Mouse (Mus musculus): ENCODE measurements at regions not wholly inside any gene's neighbourhood (a gene's known extent, or its start where the extent isn't known, plus 50 kb on each side); places are given as distances from the start of the nearest gene placed in this dataset.

- H3K4me3 ChIP-seq (replicated peaks; ENCODE audit: low read length) = peak overlapping the region; percentile 10; the same call in 1 of the 2 replicates
- no peaks in the 10 kb centered on the region for H3K27me3 ChIP-seq (replicated peaks; ENCODE audit: control insufficient read depth, insufficient read depth, low read length)
- H3K27ac ChIP-seq (ENCODE audit: low read length) = peak overlapping the region; percentile 74
- H3K4me1 ChIP-seq (replicated peaks; ENCODE audit: control insufficient read depth, insufficient read depth, low read length) = peaks cover 10% of the 10 kb centered on the region
- H3K4me2 ChIP-seq (ENCODE audit: low read length) = peak overlapping the region; percentile 33
- peak; percentile 92 for ATAC-seq
- H3K9ac ChIP-seq (replicated peaks; ENCODE audit: low read depth, low read length) = peak overlapping the region; percentile 14; the same call in 1 of the 2 replicates
- H3K9me3 ChIP-seq (ENCODE audit: control insufficient read depth, low read length) = no peaks in the 10 kb centered on the region
- 2% methylated on average over 14 of the region's 14 CpGs for WGBS
- H3K36me3 ChIP-seq (ENCODE audit: control insufficient read depth, insufficient read depth) = no peaks in the 10 kb centered on the region
Observed at GRCm38 (mm10) chr5:134006470-134007126, 92.9 kb upstream of the Castor2 start.

- 36% methylated on average over 3 of the region's 3 CpGs for WGBS
- no peak for ATAC-seq
- Histone ChIP-seq H3K4me1 (replicated peaks; ENCODE audit: control insufficient read depth, insufficient read depth, low read length) (peaks cover 10% of the 10 kb centered on the region), H3K4me2 (ENCODE audit: low read length) (no peak overlapping the region), H3K36me3 (ENCODE audit: control insufficient read depth, insufficient read depth) (no peaks in the 10 kb centered on the region), H3K27me3 (replicated peaks; ENCODE audit: control insufficient read depth, insufficient read depth, low read length) (no peaks in the 10 kb centered on the region), H3K9ac (replicated peaks; ENCODE audit: low read depth, low read length) (no peak overlapping the region), H3K9me3 (ENCODE audit: control insufficient read depth, low read length) (no peaks in the 10 kb centered on the region), H3K27ac (ENCODE audit: low read length) (peak overlapping the region; percentile 74), H3K4me3 (replicated peaks; ENCODE audit: low read length) (no peak overlapping the region)
Observed at GRCm38 (mm10) chr5:134006001-134006400, 93.5 kb upstream of the Castor2 start.

GRCm38 (mm10) chr5:134000100-134000499 is 99.4 kb upstream of the Castor2 start:
- Histone ChIP-seq H3K9me3 (ENCODE audit: control insufficient read depth, low read length) (no peaks in the 10 kb centered on the region), H3K27ac (ENCODE audit: low read length) (peak overlapping the region; percentile 46), H3K27me3 (replicated peaks; ENCODE audit: control insufficient read depth, insufficient read depth, low read length) (no peaks in the 10 kb centered on the region), H3K4me3 (replicated peaks; ENCODE audit: low read length) (no peak overlapping the region), H3K4me1 (replicated peaks; ENCODE audit: control insufficient read depth, insufficient read depth, low read length) (peaks cover 13% of the 10 kb centered on the region), H3K9ac (replicated peaks; ENCODE audit: low read depth, low read length) (no peak overlapping the region), H3K4me2 (ENCODE audit: low read length) (no peak overlapping the region), H3K36me3 (ENCODE audit: control insufficient read depth, insufficient read depth) (no peaks in the 10 kb centered on the region)
- no peak for ATAC-seq
- WGBS = 3% methylated on average over 3 of the region's 3 CpGs

GRCm38 (mm10) chr5:133999698-134000097 is 99.8 kb upstream of the Castor2 start:
- Histone ChIP-seq H3K4me1 (replicated peaks; ENCODE audit: control insufficient read depth, insufficient read depth, low read length) (peaks cover 13% of the 10 kb centered on the region), H3K9ac (replicated peaks; ENCODE audit: low read depth, low read length) (no peak overlapping the region), H3K36me3 (ENCODE audit: control insufficient read depth, insufficient read depth) (no peaks in the 10 kb centered on the region), H3K4me3 (replicated peaks; ENCODE audit: low read length) (no peak overlapping the region), H3K9me3 (ENCODE audit: control insufficient read depth, low read length) (no peaks in the 10 kb centered on the region), H3K4me2 (ENCODE audit: low read length) (no peak overlapping the region), H3K27me3 (replicated peaks; ENCODE audit: control insufficient read depth, insufficient read depth, low read length) (no peaks in the 10 kb centered on the region), H3K27ac (ENCODE audit: low read length) (peak overlapping the region; percentile 46)
- ATAC-seq = no peak
- WGBS = 7% methylated on average over 5 of the region's 5 CpGs

- Histone ChIP-seq H3K4me1 (replicated peaks; ENCODE audit: control insufficient read depth, insufficient read depth, low read length) (peaks cover 11% of the 10 kb centered on the region), H3K4me3 (replicated peaks; ENCODE audit: low read length) (no peak overlapping the region), H3K9me3 (ENCODE audit: control insufficient read depth, low read length) (no peaks in the 10 kb centered on the region), H3K36me3 (ENCODE audit: control insufficient read depth, insufficient read depth) (no peaks in the 10 kb centered on the region), H3K27ac (ENCODE audit: low read length) (peak overlapping the region; percentile 68), H3K9ac (replicated peaks; ENCODE audit: low read depth, low read length) (no peak overlapping the region), H3K27me3 (replicated peaks; ENCODE audit: control insufficient read depth, insufficient read depth, low read length) (no peaks in the 10 kb centered on the region), H3K4me2 (ENCODE audit: low read length) (no peak overlapping the region)
- ATAC-seq = peak; percentile 54; the same call in 1 of the 2 replicates
- WGBS = 20% methylated on average over 2 of the region's 2 CpGs
Observed at GRCm38 (mm10) chr5:133991994-133992393, 107.5 kb upstream of the Castor2 start.

GRCm38 (mm10) chr5:133991556-133991955 is 108.0 kb upstream of the Castor2 start:
- Histone ChIP-seq H3K4me2 (ENCODE audit: low read length) (no peak overlapping the region), H3K4me3 (replicated peaks; ENCODE audit: low read length) (no peak overlapping the region), H3K4me1 (replicated peaks; ENCODE audit: control insufficient read depth, insufficient read depth, low read length) (peaks cover 11% of the 10 kb centered on the region), H3K27ac (ENCODE audit: low read length) (peak overlapping the region; percentile 68), H3K9ac (replicated peaks; ENCODE audit: low read depth, low read length) (no peak overlapping the region), H3K9me3 (ENCODE audit: control insufficient read depth, low read length) (no peaks in the 10 kb centered on the region), H3K36me3 (ENCODE audit: control insufficient read depth, insufficient read depth) (no peaks in the 10 kb centered on the region), H3K27me3 (replicated peaks; ENCODE audit: control insufficient read depth, insufficient read depth, low read length) (no peaks in the 10 kb centered on the region)
- WGBS = 2% methylated on average over 3 of the region's 3 CpGs
- peak; percentile 91 for ATAC-seq

DNA sequence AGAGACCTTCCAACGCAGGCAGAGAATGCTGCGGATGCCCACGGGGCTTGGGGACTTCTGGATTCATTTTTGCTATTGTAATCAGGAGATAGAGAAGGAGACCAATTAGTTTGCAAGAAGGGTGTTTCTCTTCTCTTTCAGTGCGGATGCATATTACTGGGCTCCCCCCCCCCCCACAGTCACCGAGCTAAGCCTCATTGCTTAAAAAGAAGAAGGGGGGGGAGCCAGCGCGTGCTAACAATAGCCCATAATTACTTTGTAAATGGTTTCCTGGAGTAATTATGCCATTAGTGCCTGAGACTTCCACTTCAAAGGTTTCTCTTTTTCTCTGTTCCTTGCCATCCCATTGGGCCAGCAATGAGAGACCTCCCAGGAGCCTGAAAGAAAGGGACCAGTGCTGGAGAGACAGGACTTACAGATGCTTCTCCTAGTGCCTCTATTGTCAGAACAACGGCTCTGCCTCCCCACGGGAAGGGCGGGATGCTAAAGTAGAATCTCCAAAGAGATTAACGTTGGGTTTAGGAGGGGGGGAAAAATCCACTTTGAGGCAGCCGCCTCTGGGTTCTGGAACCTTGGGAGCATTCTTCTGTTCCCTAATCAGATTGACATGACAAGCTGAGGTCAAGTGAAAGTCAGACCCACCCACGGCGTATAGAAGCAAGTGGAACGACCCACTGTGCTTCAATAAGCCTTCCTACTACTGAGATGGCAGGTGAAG is 116.1 kb upstream of the Castor2 start:
- no peak overlapping the region for H3K9ac ChIP-seq (replicated peaks; ENCODE audit: low read depth, low read length)
- peaks cover 23% of the 10 kb centered on the region for H3K4me1 ChIP-seq (replicated peaks; ENCODE audit: control insufficient read depth, insufficient read depth, low read length)
- under 1% methylated on average over 15 of the region's 15 CpGs for WGBS
- H3K4me3 ChIP-seq (replicated peaks; ENCODE audit: low read length) = no peak overlapping the region
- peak overlapping the region; percentile 49 for H3K27ac ChIP-seq (ENCODE audit: low read length)
- H3K4me2 ChIP-seq (ENCODE audit: low read length) = peak overlapping the region; percentile 26
- H3K27me3 ChIP-seq (replicated peaks; ENCODE audit: control insufficient read depth, insufficient read depth, low read length) = no peaks in the 10 kb centered on the region
- peak; percentile 85 for ATAC-seq
- no peaks in the 10 kb centered on the region for H3K9me3 ChIP-seq (ENCODE audit: control insufficient read depth, low read length)
- no peaks in the 10 kb centered on the region for H3K36me3 ChIP-seq (ENCODE audit: control insufficient read depth, insufficient read depth)

GRCm38 (mm10) chr5:133970421-133970914 is 129.0 kb upstream of the Castor2 start:
- H3K36me3 ChIP-seq (ENCODE audit: control insufficient read depth, insufficient read depth) = no peaks in the 10 kb centered on the region
- no peak overlapping the region for H3K4me2 ChIP-seq (ENCODE audit: low read length)
- H3K4me3 ChIP-seq (replicated peaks; ENCODE audit: low read length) = no peak overlapping the region
- no peak for ATAC-seq
- WGBS = 68% methylated on average over 12 of the region's 12 CpGs
- no peaks in the 10 kb centered on the region for H3K27me3 ChIP-seq (replicated peaks; ENCODE audit: control insufficient read depth, insufficient read depth, low read length)
- H3K9ac ChIP-seq (replicated peaks; ENCODE audit: low read depth, low read length) = no peak overlapping the region
- no peaks in the 10 kb centered on the region for H3K4me1 ChIP-seq (replicated peaks; ENCODE audit: control insufficient read depth, insufficient read depth, low read length)
- H3K27ac ChIP-seq (ENCODE audit: low read length) = no peak overlapping the region
- peaks cover 6% of the 10 kb centered on the region for H3K9me3 ChIP-seq (ENCODE audit: control insufficient read depth, low read length)

DNA sequence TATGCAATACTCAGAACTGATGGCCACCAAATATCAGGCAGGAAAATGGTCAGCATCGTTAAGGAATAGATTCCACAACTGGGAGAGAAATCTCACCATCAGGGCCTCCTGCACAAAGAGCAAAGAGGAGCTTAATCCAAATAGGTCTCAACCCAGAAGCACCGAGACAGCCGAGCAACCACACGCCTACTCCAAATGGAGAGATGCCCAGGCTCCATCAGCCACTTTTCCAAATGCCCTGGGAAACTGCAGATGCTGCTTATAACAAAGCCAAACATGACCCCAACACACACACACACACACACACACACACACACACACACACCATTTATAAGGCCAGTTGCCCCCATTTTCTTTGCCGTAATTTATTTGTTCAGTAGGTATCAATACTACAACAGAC is 136.2 kb upstream of the Castor2 start:
- Histone ChIP-seq H3K9ac (replicated peaks; ENCODE audit: low read depth, low read length) (no peak overlapping the region), H3K4me3 (replicated peaks; ENCODE audit: low read length) (no peak overlapping the region), H3K36me3 (ENCODE audit: control insufficient read depth, insufficient read depth) (no peaks in the 10 kb centered on the region), H3K4me2 (ENCODE audit: low read length) (no peak overlapping the region), H3K4me1 (replicated peaks; ENCODE audit: control insufficient read depth, insufficient read depth, low read length) (no peaks in the 10 kb centered on the region), H3K27me3 (replicated peaks; ENCODE audit: control insufficient read depth, insufficient read depth, low read length) (no peaks in the 10 kb centered on the region), H3K9me3 (ENCODE audit: control insufficient read depth, low read length) (peaks cover 7% of the 10 kb centered on the region), H3K27ac (ENCODE audit: low read length) (no peak overlapping the region)
- no peak for ATAC-seq
- 78% methylated on average over 5 of the region's 5 CpGs for WGBS
